Mouse (Mus musculus): ENCODE results near the gene Olfr705. TPM values are rescaled to one million over a fixed set of nuclear protein-coding genes. Genes with fewer than 3 reads are reported as not detected.
"Not testable (repeated sequence)": the region's sequence is repeated elsewhere in the genome, so short reads cannot be mapped to it uniquely, and the experiment has no call there.

The Olfr705 gene
- polyA plus RNA-seq (2016; fragmentation: Nextera tagmentation; extraction: Ambion mirVana), result not detected in 2 replicates

- H3K4me1 ChIP-seq, result no peaks in the 10 kb centered on the region
- WGBS, result 80% methylated on average over 3 of the region's 3 CpGs
- no peaks in the 10 kb centered on the region for H3K36me3 ChIP-seq
Measured at GRCm38 (mm10) chr7:106876791-106877190, at the start of gene Olfr705. Gene Olfr705, minus strand, starts transcription at chr7:106876891.

GRCm38 (mm10) chr7:106920961-106921360 lies 44.3 kb upstream of the Olfr705 start:
- not testable (repeated sequence) for H3K4me1 ChIP-seq; H3K9me3 ChIP-seq (replicated peaks); H3K4me3 ChIP-seq; DNase-seq (ENCODE audit: low spot score); H3K36me3 ChIP-seq; H3K27ac ChIP-seq (replicated peaks); H3K27me3 ChIP-seq (ENCODE audit: low read depth, poor library complexity, severe bottlenecking)
- WGBS, result 93% methylated on average over 7 of the region's 7 CpGs

More at GRCm38 (mm10) chr7:106876791-106877190, at the start of gene Olfr705:
- DNase-seq (ENCODE audit: low spot score), result no peak
- Histone ChIP-seq H3K4me3 (no peak within 1 kb of the TSS), H3K27ac (replicated peaks) (no peak within 1 kb of the TSS), H3K9me3 (replicated peaks) (no peaks in the 10 kb centered on the region; the same call in 1 of the 2 replicates), H3K27me3 (ENCODE audit: low read depth, poor library complexity, severe bottlenecking) (no peaks in the 10 kb centered on the region)

GRCm38 (mm10) chr7:106907676-106908075 lies 31.0 kb upstream of the Olfr705 start, which contains the start of gene Olfr1532-ps1:
Gene Olfr1532-ps1, plus strand, starts transcription at chr7:106908001.
- WGBS, result 70% methylated on average over 2 of the region's 2 CpGs
- DNase-seq (ENCODE audit: low spot score), result no peak
- Histone ChIP-seq H3K4me3 (no peak within 1 kb of the TSS), H3K4me1 (no peaks in the 10 kb centered on the region), H3K36me3 (no peaks in the 10 kb centered on the region), H3K27me3 (ENCODE audit: low read depth, poor library complexity, severe bottlenecking) (no peaks in the 10 kb centered on the region), H3K27ac (replicated peaks) (no peak within 1 kb of the TSS), H3K9me3 (replicated peaks) (no peaks in the 10 kb centered on the region)

GRCm38 (mm10) chr7:106901141-106901540 lies 24.4 kb upstream of the Olfr705 start, which contains the start of gene Olfr707:
Gene Olfr707, minus strand, starts transcription at chr7:106901241.
- not testable (repeated sequence) for H3K4me1 ChIP-seq; H3K27ac ChIP-seq (replicated peaks); H3K4me3 ChIP-seq; H3K9me3 ChIP-seq (replicated peaks); DNase-seq (ENCODE audit: low spot score); H3K36me3 ChIP-seq; H3K27me3 ChIP-seq (ENCODE audit: low read depth, poor library complexity, severe bottlenecking)
- WGBS, result 84% methylated on average over 3 of the region's 3 CpGs

GRCm38 (mm10) chr7:106888062-106888461 lies 11.4 kb upstream of the Olfr705 start, which contains the start of gene Olfr706:
Gene Olfr706, minus strand, starts transcription at chr7:106888162.
- 75% methylated on average over 2 of the region's 2 CpGs for WGBS
- no peak for DNase-seq (ENCODE audit: low spot score)
- H3K9me3 ChIP-seq (replicated peaks), result no peaks in the 10 kb centered on the region
- no peaks in the 10 kb centered on the region for H3K36me3 ChIP-seq
- no peak within 1 kb of the TSS for H3K4me3 ChIP-seq
- no peak within 1 kb of the TSS for H3K27ac ChIP-seq (replicated peaks)
- no peaks in the 10 kb centered on the region for H3K4me1 ChIP-seq
- H3K27me3 ChIP-seq (ENCODE audit: low read depth, poor library complexity, severe bottlenecking), result no peaks in the 10 kb centered on the region

GRCm38 (mm10) chr7:106862885-106863284 lies 13.8 kb downstream of the Olfr705 start, which contains the start of gene Olfr704:
Gene Olfr704, plus strand, starts transcription at chr7:106863185.
- H3K27ac ChIP-seq (replicated peaks), result no peak within 1 kb of the TSS

GRCm38 (mm10) chr7:106843060-106843459 lies 33.6 kb downstream of the Olfr705 start, which contains the start of gene Olfr703:
Gene Olfr703, plus strand, starts transcription at chr7:106843360.
- DNase-seq (ENCODE audit: low spot score), result no peak
- H3K27me3 ChIP-seq (ENCODE audit: low read depth, poor library complexity, severe bottlenecking), result no peaks in the 10 kb centered on the region
- H3K9me3 ChIP-seq (replicated peaks), result no peaks in the 10 kb centered on the region
- no peaks in the 10 kb centered on the region for H3K36me3 ChIP-seq
- H3K4me3 ChIP-seq, result no peak within 1 kb of the TSS
- H3K4me1 ChIP-seq, result no peaks in the 10 kb centered on the region
- no peak within 1 kb of the TSS for H3K27ac ChIP-seq (replicated peaks)
- WGBS, result 61% methylated on average over 2 of the region's 2 CpGs

More at GRCm38 (mm10) chr7:106862885-106863284, 13.8 kb downstream of the Olfr705 start, which contains the start of gene Olfr704:
- Histone ChIP-seq H3K4me1 (no peaks in the 10 kb centered on the region), H3K36me3 (no peaks in the 10 kb centered on the region), H3K27me3 (ENCODE audit: low read depth, poor library complexity, severe bottlenecking) (no peaks in the 10 kb centered on the region), H3K4me3 (no peak within 1 kb of the TSS), H3K9me3 (replicated peaks) (no peaks in the 10 kb centered on the region; the same call in 1 of the 2 replicates)
- no peak for DNase-seq (ENCODE audit: low spot score)

GRCm38 (mm10) chr7:106833793-106834192 lies 42.9 kb downstream of the Olfr705 start, which contains the start of gene Olfr702:
Gene Olfr702, minus strand, starts transcription at chr7:106833893.
- Histone ChIP-seq H3K4me1 (no peaks in the 10 kb centered on the region), H3K36me3 (no peaks in the 10 kb centered on the region), H3K9me3 (replicated peaks) (no peaks in the 10 kb centered on the region), H3K27ac (replicated peaks) (no peak within 1 kb of the TSS), H3K4me3 (no peak within 1 kb of the TSS), H3K27me3 (ENCODE audit: low read depth, poor library complexity, severe bottlenecking) (no peaks in the 10 kb centered on the region)
- DNase-seq (ENCODE audit: low spot score), result no peak

Other genes with a start within 250 kb of the Olfr705 start
- not detected in 2 replicates for gene Olfr693, start 196.3 kb downstream of the Olfr705 start, polyA plus RNA-seq (2016; fragmentation: Nextera tagmentation; extraction: Ambion mirVana)
- gene Olfr694, start 185.1 kb downstream of the Olfr705 start, polyA plus RNA-seq (2016; fragmentation: Nextera tagmentation; extraction: Ambion mirVana), result not detected in 2 replicates
- not detected in 2 replicates for gene Olfr695, start 160.5 kb downstream of the Olfr705 start, polyA plus RNA-seq (2016; fragmentation: Nextera tagmentation; extraction: Ambion mirVana)
- gene Olfr697, start 134.4 kb downstream of the Olfr705 start, polyA plus RNA-seq (2016; fragmentation: Nextera tagmentation; extraction: Ambion mirVana), result not detected in 2 replicates
- not detected in 2 replicates for gene Olfr698, start 121.5 kb downstream of the Olfr705 start, polyA plus RNA-seq (2016; fragmentation: Nextera tagmentation; extraction: Ambion mirVana)
- gene Olfr699, start 83.7 kb downstream of the Olfr705 start, polyA plus RNA-seq (2016; fragmentation: Nextera tagmentation; extraction: Ambion mirVana), result not detected in 2 replicates
- gene Olfr700, start 68.1 kb downstream of the Olfr705 start, polyA plus RNA-seq (2016; fragmentation: Nextera tagmentation; extraction: Ambion mirVana), result not detected in 2 replicates
- not detected in 2 replicates for gene Olfr701, start 62.8 kb downstream of the Olfr705 start, polyA plus RNA-seq (2016; fragmentation: Nextera tagmentation; extraction: Ambion mirVana)
- gene Olfr702, start 43.0 kb downstream of the Olfr705 start, polyA plus RNA-seq (2016; fragmentation: Nextera tagmentation; extraction: Ambion mirVana), result not detected in 2 replicates
- gene Olfr703, start 33.5 kb downstream of the Olfr705 start, polyA plus RNA-seq (2016; fragmentation: Nextera tagmentation; extraction: Ambion mirVana), result not detected in 2 replicates
- gene Olfr704, start 13.7 kb downstream of the Olfr705 start, polyA plus RNA-seq (2016; fragmentation: Nextera tagmentation; extraction: Ambion mirVana), result not detected in 2 replicates
- gene Olfr706, start 11.3 kb upstream of the Olfr705 start, polyA plus RNA-seq (2016; fragmentation: Nextera tagmentation; extraction: Ambion mirVana), result not detected in 2 replicates
- gene Olfr707, start 24.4 kb upstream of the Olfr705 start, polyA plus RNA-seq (2016; fragmentation: Nextera tagmentation; extraction: Ambion mirVana), result not detected in 2 replicates
- gene Olfr1532-ps1, start 31.1 kb upstream of the Olfr705 start, polyA plus RNA-seq (2016; fragmentation: Nextera tagmentation; extraction: Ambion mirVana), result not detected in 2 replicates
- not detected in 2 replicates for gene Olfr709-ps1, start 55.3 kb upstream of the Olfr705 start, polyA plus RNA-seq (2016; fragmentation: Nextera tagmentation; extraction: Ambion mirVana)
- gene Olfr710, start 71.4 kb upstream of the Olfr705 start, polyA plus RNA-seq (2016; fragmentation: Nextera tagmentation; extraction: Ambion mirVana), result not detected in 2 replicates
- gene Olfr6, start 87.0 kb upstream of the Olfr705 start, polyA plus RNA-seq (2016; fragmentation: Nextera tagmentation; extraction: Ambion mirVana), result not detected in 2 replicates
- not detected in 2 replicates for gene Olfr711, start 98.6 kb upstream of the Olfr705 start, polyA plus RNA-seq (2016; fragmentation: Nextera tagmentation; extraction: Ambion mirVana)
- gene Olfr2, start 129.2 kb upstream of the Olfr705 start, polyA plus RNA-seq (2016; fragmentation: Nextera tagmentation; extraction: Ambion mirVana), result not detected in 2 replicates
- gene Olfr713, start 154.3 kb upstream of the Olfr705 start, polyA plus RNA-seq (2016; fragmentation: Nextera tagmentation; extraction: Ambion mirVana), result not detected in 2 replicates
- gene Olfr714, start 194.1 kb upstream of the Olfr705 start, polyA plus RNA-seq (2016; fragmentation: Nextera tagmentation; extraction: Ambion mirVana), result not detected in 2 replicates
- not detected in 2 replicates for gene Olfr17, start 216.3 kb upstream of the Olfr705 start, polyA plus RNA-seq (2016; fragmentation: Nextera tagmentation; extraction: Ambion mirVana)
- not detected in 2 replicates for gene Olfr715b, start 233.5 kb upstream of the Olfr705 start, polyA plus RNA-seq (2016; fragmentation: Nextera tagmentation; extraction: Ambion mirVana)